Mouse (Mus musculus): ENCODE measurements at regions not wholly inside any gene's neighbourhood (a gene's known extent, or its start where the extent isn't known, plus 50 kb on each side); places are given as distances from the start of the nearest gene placed in this dataset. TPM values are rescaled to one million over a fixed set of nuclear protein-coding genes. Genes with fewer than 3 reads are reported as not detected.

DNA sequence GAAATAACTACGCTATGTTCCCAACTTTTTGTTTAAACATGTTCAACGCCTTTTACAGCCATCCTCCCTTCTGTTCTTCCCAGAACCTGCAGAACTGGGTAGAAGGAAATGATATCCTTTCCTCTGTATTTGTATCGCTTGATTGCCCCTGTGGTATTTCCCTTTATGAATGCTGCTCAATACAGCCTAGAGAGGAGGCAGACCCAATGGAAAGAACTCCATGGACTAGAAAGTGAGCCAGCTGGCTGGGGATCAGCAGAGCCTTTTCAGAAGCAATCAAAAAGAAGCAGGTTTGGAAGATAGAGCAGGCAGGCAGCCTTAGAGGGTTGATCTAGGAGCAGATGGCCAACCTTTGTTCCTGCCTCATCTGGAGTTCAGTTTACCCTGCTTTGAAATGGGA, 233.8 kb upstream of the Atp11b start:
- Histone ChIP-seq H3K9me3 (ENCODE audit: control insufficient read depth, low read length) (no peaks in the 10 kb centered on the region), H3K4me3 (ENCODE audit: low read length) (no peak overlapping the region), H3K27me3 (replicated peaks; ENCODE audit: control insufficient read depth, insufficient read depth, low read length) (no peaks in the 10 kb centered on the region), H3K27ac (ENCODE audit: low read length) (no peak overlapping the region), H3K9ac (ENCODE audit: low read depth, low read length) (no peak overlapping the region), H3K4me2 (ENCODE audit: low read depth, low read length) (no peak overlapping the region), H3K36me3 (ENCODE audit: control insufficient read depth, insufficient read depth, low read length) (no peaks in the 10 kb centered on the region), H3K4me1 (ENCODE audit: control insufficient read depth, insufficient read depth, low read length) (no peaks in the 10 kb centered on the region)
- ATAC-seq = no peak
- WGBS = 82% methylated on average over 3 of the region's 3 CpGs

DNA sequence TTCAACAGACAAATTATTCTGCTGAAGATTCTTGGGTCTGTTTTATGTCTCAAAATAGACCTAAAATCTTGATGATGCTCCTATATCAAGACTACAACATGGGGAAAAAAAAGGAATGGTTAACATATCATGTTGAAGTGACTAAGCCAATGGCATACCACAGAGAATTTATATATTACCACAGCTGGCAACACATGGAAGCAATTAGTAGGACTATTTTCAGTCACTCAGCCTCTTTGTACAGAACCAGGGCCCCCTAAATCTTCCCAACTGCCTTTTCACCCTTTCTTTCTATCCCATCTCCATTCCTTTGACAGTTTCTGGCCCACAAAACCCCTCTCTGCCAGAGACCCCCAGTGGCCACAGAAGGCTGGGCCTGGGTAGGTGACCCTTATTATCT, 206.2 kb upstream of the Atp11b start:
- Histone ChIP-seq H3K27ac (ENCODE audit: low read length) (no peak overlapping the region), H3K9me3 (ENCODE audit: control insufficient read depth, low read length) (no peaks in the 10 kb centered on the region), H3K4me2 (ENCODE audit: low read depth, low read length) (no peak overlapping the region), H3K9ac (ENCODE audit: low read depth, low read length) (no peak overlapping the region), H3K36me3 (ENCODE audit: control insufficient read depth, insufficient read depth, low read length) (no peaks in the 10 kb centered on the region), H3K4me1 (ENCODE audit: control insufficient read depth, insufficient read depth, low read length) (no peaks in the 10 kb centered on the region), H3K27me3 (replicated peaks; ENCODE audit: control insufficient read depth, insufficient read depth, low read length) (no peaks in the 10 kb centered on the region), H3K4me3 (ENCODE audit: low read length) (no peak overlapping the region)
- ATAC-seq = no peak

DNA sequence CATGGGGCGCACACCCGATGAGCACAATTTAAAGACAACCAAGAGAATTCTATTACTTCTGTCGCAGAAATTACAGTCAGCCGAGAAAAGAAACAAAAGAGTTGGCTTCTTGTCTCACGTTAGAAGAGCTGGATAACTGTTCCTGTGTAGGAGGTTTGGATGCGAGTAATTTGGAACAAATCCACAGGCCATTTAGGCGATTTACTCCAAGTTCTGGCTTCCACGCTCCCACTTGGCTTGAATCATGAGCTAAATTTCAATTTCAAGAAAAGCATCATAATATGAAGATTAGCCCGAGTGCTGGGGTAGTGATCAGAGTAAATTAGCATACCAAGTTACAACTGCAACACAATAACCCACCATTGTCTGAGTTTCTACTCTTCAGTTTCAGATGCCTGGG, 202.1 kb upstream of the Atp11b start:
- no peaks in the 10 kb centered on the region for H3K27me3 ChIP-seq (replicated peaks; ENCODE audit: control insufficient read depth, insufficient read depth, low read length)
- H3K36me3 ChIP-seq (ENCODE audit: control insufficient read depth, insufficient read depth, low read length) = no peaks in the 10 kb centered on the region
- no peak overlapping the region for H3K27ac ChIP-seq (ENCODE audit: low read length)
- no peak for ATAC-seq
- H3K9me3 ChIP-seq (ENCODE audit: control insufficient read depth, low read length) = no peaks in the 10 kb centered on the region
- WGBS = 84% methylated on average over 9 of the region's 9 CpGs
- no peak overlapping the region for H3K4me2 ChIP-seq (ENCODE audit: low read depth, low read length)
- no peaks in the 10 kb centered on the region for H3K4me1 ChIP-seq (ENCODE audit: control insufficient read depth, insufficient read depth, low read length)
- no peak overlapping the region for H3K4me3 ChIP-seq (ENCODE audit: low read length)
- H3K9ac ChIP-seq (ENCODE audit: low read depth, low read length) = no peak overlapping the region

DNA sequence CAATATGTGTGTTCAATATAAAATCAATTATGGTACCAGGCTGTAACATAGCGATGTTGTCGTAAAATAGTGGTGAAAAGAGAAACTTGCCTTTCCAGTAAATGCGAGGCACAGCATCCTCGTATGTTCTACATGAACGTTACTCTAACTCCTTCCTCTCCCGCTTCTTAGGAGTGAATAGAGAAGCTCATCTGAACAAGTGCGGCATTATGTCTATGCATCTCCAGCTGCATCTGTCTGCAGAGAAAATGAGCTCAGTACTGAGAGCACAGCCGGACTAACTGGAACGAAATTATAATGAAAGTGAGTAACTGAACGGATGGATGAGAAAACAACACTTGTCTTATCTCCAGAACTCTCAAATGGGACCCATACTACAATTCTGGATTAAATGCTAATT, 193.5 kb upstream of the Atp11b start:
- H3K36me3 ChIP-seq (ENCODE audit: control insufficient read depth, insufficient read depth, low read length) = no peaks in the 10 kb centered on the region
- no peak overlapping the region for H3K4me2 ChIP-seq (ENCODE audit: low read depth, low read length)
- no peaks in the 10 kb centered on the region for H3K4me1 ChIP-seq (ENCODE audit: control insufficient read depth, insufficient read depth, low read length)
- H3K4me3 ChIP-seq (ENCODE audit: low read length) = no peak overlapping the region
- no peaks in the 10 kb centered on the region for H3K27me3 ChIP-seq (replicated peaks; ENCODE audit: control insufficient read depth, insufficient read depth, low read length)
- ATAC-seq = no peak
- H3K27ac ChIP-seq (ENCODE audit: low read length) = no peak overlapping the region
- H3K9ac ChIP-seq (ENCODE audit: low read depth, low read length) = no peak overlapping the region
- H3K9me3 ChIP-seq (ENCODE audit: control insufficient read depth, low read length) = no peaks in the 10 kb centered on the region
- 85% methylated on average over 10 of the region's 10 CpGs for WGBS

DNA sequence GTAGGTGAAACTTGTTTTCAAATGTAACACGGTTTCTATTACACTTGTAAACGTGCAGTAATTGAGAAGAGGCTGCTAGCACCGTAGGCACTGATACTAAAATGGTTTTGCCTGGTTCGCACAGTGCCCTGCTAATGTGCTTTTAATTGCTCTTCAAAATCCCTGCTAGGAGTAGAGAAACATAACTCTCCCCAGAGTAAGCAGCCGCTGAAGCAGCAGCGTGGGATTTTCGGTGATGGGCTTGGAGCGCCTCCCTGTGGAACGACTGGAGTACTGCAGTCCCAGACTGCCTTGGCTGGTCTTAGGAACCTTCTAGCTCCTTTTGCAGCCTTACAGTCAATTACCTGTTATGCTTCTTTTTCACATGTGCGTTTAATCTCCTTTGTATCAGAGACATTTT, 179.5 kb upstream of the Atp11b start:
- Histone ChIP-seq H3K4me1 (ENCODE audit: control insufficient read depth, insufficient read depth, low read length) (no peaks in the 10 kb centered on the region), H3K4me2 (ENCODE audit: low read depth, low read length) (no peak overlapping the region), H3K4me3 (ENCODE audit: low read length) (no peak overlapping the region), H3K36me3 (ENCODE audit: control insufficient read depth, insufficient read depth, low read length) (no peaks in the 10 kb centered on the region), H3K27ac (ENCODE audit: low read length) (no peak overlapping the region), H3K27me3 (replicated peaks; ENCODE audit: control insufficient read depth, insufficient read depth, low read length) (no peaks in the 10 kb centered on the region), H3K9me3 (ENCODE audit: control insufficient read depth, low read length) (no peaks in the 10 kb centered on the region), H3K9ac (ENCODE audit: low read depth, low read length) (no peak overlapping the region)
- 27% methylated on average over 10 of the region's 10 CpGs for WGBS
- no peak for ATAC-seq

Small RNAs in the stretch of these regions (microRNA-seq; reads per million reads assigned to microRNA genes)
- not detected for gene Gm25442
